Mouse (Mus musculus) right cerebral cortex, postnatal 10 days (tissue): ENCODE data around the gene Clasp1.
"Not testable (repeated sequence)": the region's sequence is repeated elsewhere in the genome, so short reads cannot be mapped to it uniquely, and the experiment has no call there.

Experiments used
- DNase-seq, 2 experiments: peaks; one replicate each; pipeline ENCODE4 v3.0.0; 2021; ENCODE audit warnings: low spot score in 2 of 2

Gene Clasp1

GRCm38 (mm10) chr1:118581179-118581578, 192.3 kb downstream of the Clasp1 start:
- no peak for DNase-seq

- DNase-seq = no peak
Measured at GRCm38 (mm10) chr1:118589721-118590120, 200.9 kb downstream of the Clasp1 start.

GRCm38 (mm10) chr1:118592933-118593332, 204.1 kb downstream of the Clasp1 start:
- no peak for DNase-seq

- no peak for DNase-seq
Measured at GRCm38 (mm10) chr1:118595395-118595794, 206.5 kb downstream of the Clasp1 start.

GRCm38 (mm10) chr1:118597475-118598213, 208.8 kb downstream of the Clasp1 start:
- no peak for DNase-seq

- no peak for DNase-seq
Measured at GRCm38 (mm10) chr1:118598339-118598738, 209.5 kb downstream of the Clasp1 start.

- DNase-seq = no peak
Measured at GRCm38 (mm10) chr1:118613631-118614183, 224.8 kb downstream of the Clasp1 start.

- DNase-seq = not testable (repeated sequence)
Measured at GRCm38 (mm10) chr1:118621055-118621454, 232.2 kb downstream of the Clasp1 start.

GRCm38 (mm10) chr1:118622857-118623256, 234.0 kb downstream of the Clasp1 start:
- no peak for DNase-seq

- no peak for DNase-seq
Measured at GRCm38 (mm10) chr1:118625461-118625860, 236.6 kb downstream of the Clasp1 start.

- no peak for DNase-seq
Measured at GRCm38 (mm10) chr1:118625921-118626320, 237.1 kb downstream of the Clasp1 start.

GRCm38 (mm10) chr1:118626452-118626851, 237.6 kb downstream of the Clasp1 start:
- DNase-seq = no peak

GRCm38 (mm10) chr1:118627781-118628464, 239.1 kb downstream of the Clasp1 start, which contains the start of gene Tfcp2l1:
Gene Tfcp2l1, plus strand, starts transcription at chr1:118627945.
- DNase-seq = peak; percentile 46 to 57

- DNase-seq = no peak
Measured at GRCm38 (mm10) chr1:118633415-118633980, 244.6 kb downstream of the Clasp1 start.

GRCm38 (mm10) chr1:118642296-118642999, 253.6 kb downstream of the Clasp1 start:
- no peak for DNase-seq

GRCm38 (mm10) chr1:118643138-118643979, 254.5 kb downstream of the Clasp1 start:
- no peak for DNase-seq

GRCm38 (mm10) chr1:118645701-118646100, 256.8 kb downstream of the Clasp1 start:
- no peak for DNase-seq

GRCm38 (mm10) chr1:118648015-118648414, 259.2 kb downstream of the Clasp1 start:
- DNase-seq = no peak

- DNase-seq = peak in 1 of 2 experiments; percentile 29
Measured at GRCm38 (mm10) chr1:118649933-118650770, 261.3 kb downstream of the Clasp1 start.

GRCm38 (mm10) chr1:118650771-118651080, 261.9 kb downstream of the Clasp1 start:
- no peak for DNase-seq
